Mouse (Mus musculus): ENCODE results near the gene Ptbp2. TPM values are rescaled to one million over a fixed set of nuclear protein-coding genes. Genes with fewer than 3 reads are reported as not detected.

Ptbp2 gene
- polyA plus RNA-seq, 1 experiment, result 75.6 TPM

GRCm38 (mm10) chr3:119712066-119712465 lies 72.2 kb downstream of the Ptbp2 start:
- Histone ChIP-seq H3K4me3 (ENCODE audit: insufficient read depth, low read length) (no peak overlapping the region), H3K27ac (ENCODE audit: insufficient read depth, low read length) (no peak overlapping the region), H3K4me1 (ENCODE audit: control insufficient read depth, insufficient read depth, low read length) (no peaks in the 10 kb centered on the region)
- TF ChIP-seq POLR2A (IDR thresholded peaks at IDR 0.05; ENCODE audit: extremely low read depth, insufficient read depth, low read length), result peak; percentile 6; the same call in 1 of the 2 replicates
- no peak for TF ChIP-seq CTCF (IDR thresholded peaks at IDR 0.05; ENCODE audit: extremely low read depth, insufficient read depth, low read length)

- Histone ChIP-seq H3K4me3 (ENCODE audit: insufficient read depth, low read length) (no peak overlapping the region), H3K27ac (ENCODE audit: insufficient read depth, low read length) (no peak overlapping the region), H3K4me1 (ENCODE audit: control insufficient read depth, insufficient read depth, low read length) (no peaks in the 10 kb centered on the region)
- TF ChIP-seq POLR2A (IDR thresholded peaks at IDR 0.05; ENCODE audit: extremely low read depth, insufficient read depth, low read length) (no peak), CTCF (IDR thresholded peaks at IDR 0.05; ENCODE audit: extremely low read depth, insufficient read depth, low read length) (no peak)
Observed at GRCm38 (mm10) chr3:119711503-119711902, 72.8 kb downstream of the Ptbp2 start.

GRCm38 (mm10) chr3:119701467-119701866 lies 82.8 kb downstream of the Ptbp2 start:
- no peak for TF ChIP-seq POLR2A (IDR thresholded peaks at IDR 0.05; ENCODE audit: extremely low read depth, insufficient read depth, low read length)
- TF ChIP-seq CTCF (IDR thresholded peaks at IDR 0.05; ENCODE audit: extremely low read depth, insufficient read depth, low read length), result no peak
- Histone ChIP-seq H3K4me1 (ENCODE audit: control insufficient read depth, insufficient read depth, low read length) (no peaks in the 10 kb centered on the region), H3K27ac (ENCODE audit: insufficient read depth, low read length) (no peak overlapping the region), H3K4me3 (ENCODE audit: insufficient read depth, low read length) (no peak overlapping the region)

- no peak overlapping the region for H3K4me3 ChIP-seq (ENCODE audit: insufficient read depth, low read length)
- H3K27ac ChIP-seq (ENCODE audit: insufficient read depth, low read length), result no peak overlapping the region
Observed at GRCm38 (mm10) chr3:119684741-119685140, 99.5 kb downstream of the Ptbp2 start.

More at GRCm38 (mm10) chr3:119684741-119685140, 99.5 kb downstream of the Ptbp2 start:
- TF ChIP-seq CTCF (IDR thresholded peaks at IDR 0.05; ENCODE audit: extremely low read depth, insufficient read depth, low read length) (no peak), POLR2A (IDR thresholded peaks at IDR 0.05; ENCODE audit: extremely low read depth, insufficient read depth, low read length) (no peak)
- H3K4me1 ChIP-seq (ENCODE audit: control insufficient read depth, insufficient read depth, low read length), result no peaks in the 10 kb centered on the region
